Mouse (Mus musculus) cortical plate, adult 2 months (tissue): Measurements from ENCODE around the gene Brsk1.

Source experiments
- CTCF ChIP-seq: fragments of 200-500 bp; IDR thresholded peaks from 2 replicates; pipeline ENCODE4 v1.5.1; 2011; ENCODE audit warnings: mild to moderate bottlenecking, control low read depth, low read length; ENCODE audit not compliant: insufficient read depth; ENCODE audit errors: extremely low read depth
- POLR2A ChIP-seq: fragments of 200-500 bp; IDR thresholded peaks from 2 replicates; pipeline ENCODE4 v1.6.1; 2011; ENCODE audit warnings: mild to moderate bottlenecking, low read length, control low read depth; ENCODE audit not compliant: insufficient read depth; ENCODE audit errors: extremely low read depth

- no peak for TF ChIP-seq CTCF
- no peak for TF ChIP-seq POLR2A
These were observed 49.9 kb downstream of the Brsk1 start for GRCm38 (mm10) chr7:4740309-4740727.
